Mouse (Mus musculus): Measurements from ENCODE around the gene Arhgap35.

GRCm38 (mm10) chr7:16472116-16472709 lies 142.6 kb downstream of the Arhgap35 start:
- TF ChIP-seq CTCF (IDR thresholded peaks at IDR 0.05; ENCODE audit: control insufficient read depth, insufficient read depth, insufficient read length) (no peak), USF1 (IDR thresholded peaks at IDR 0.05; ENCODE audit: low read depth) (no peak), MYOG (IDR thresholded peaks at IDR 0.05; ENCODE audit: control insufficient read depth, extremely low read depth, insufficient read length) (no peak)
